25 mouse cellular contexts compared by ENCODE assay signal in the genomic region with DNA sequence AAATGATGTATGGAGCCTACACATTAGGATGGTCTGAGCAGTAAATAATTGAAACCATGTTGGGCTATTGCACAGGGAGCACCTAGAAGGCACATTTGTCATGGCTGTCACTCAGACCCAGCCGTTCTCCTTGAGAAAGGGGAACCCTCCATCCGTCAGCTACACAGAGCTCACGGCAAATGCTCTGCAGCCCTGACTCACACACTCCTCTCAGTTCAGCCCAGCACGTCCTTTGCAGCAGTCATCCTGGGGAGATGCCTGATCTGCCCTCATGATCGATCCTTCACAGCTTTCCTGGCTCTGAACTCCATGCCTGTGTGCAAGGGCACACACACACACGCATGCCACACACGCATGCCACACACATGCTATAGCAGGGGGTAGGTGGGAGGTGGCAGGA. TPM values are rescaled to one million over a fixed set of nuclear protein-coding genes. Genes with fewer than 3 reads are reported as not detected.
DNase-seq lines count a peak whose midpoint lies in the region; ATAC-seq lines count a peak whose summit lies in the region.
"Had no signal": no experiment of that assay in that cellular context is flagged by ENCODE, and none has a peak within 500 bp of the region (broad histone marks: within the 10 kb centered on the region; RNA-seq: fewer than 3 reads in every experiment).

No protein-coding gene starts in this region.

- H3K4me3 ChIP-seq in hindbrain, embryonic 13.5 days = no peak overlapping the region
- no peak overlapping the region for H3K4me3 ChIP-seq in hindbrain, embryonic 10.5 days
- H3K4me3 ChIP-seq in midbrain, embryonic 16.5 days (ENCODE audit: low read depth, low read length) = no peak overlapping the region
- no peak overlapping the region for H3K4me3 ChIP-seq in midbrain, embryonic 13.5 days (replicated peaks)
- no peak overlapping the region for H3K4me3 ChIP-seq in neural tube, embryonic 14.5 days (ENCODE audit: low read depth, low read length)
- H3K4me3 ChIP-seq: embryonic facial prominence, embryonic 15.5 days; forebrain, embryonic 10.5 days; heart, embryonic 12.5 days; limb, embryonic 13.5 days; neural tube, embryonic 12.5 days; stomach, embryonic 15.5 days had no signal

- H3K27ac ChIP-seq in hindbrain, embryonic 13.5 days = 0 out of 2 replicates have a peak overlapping the region, but pooled peaks have one; percentile 58
- no peak overlapping the region for H3K27ac ChIP-seq in hindbrain, embryonic 10.5 days
- no peak overlapping the region for H3K27ac ChIP-seq in midbrain, embryonic 16.5 days (ENCODE audit: low read length)
- H3K27ac ChIP-seq in midbrain, embryonic 13.5 days = no peak overlapping the region
- no peak overlapping the region for H3K27ac ChIP-seq in neural tube, embryonic 14.5 days (ENCODE audit: low read depth, low read length)
- H3K27ac ChIP-seq: embryonic facial prominence, embryonic 15.5 days; forebrain, embryonic 10.5 days; kidney, postnatal 0 days; limb, embryonic 13.5 days; liver, embryonic 14.5 days; neural tube, embryonic 12.5 days; stomach, embryonic 15.5 days had no signal

- no peak for ATAC-seq in hindbrain, embryonic 13.5 days (ENCODE audit: low FRiP score)
- no peak for ATAC-seq in midbrain, embryonic 16.5 days
- no peak for ATAC-seq in midbrain, embryonic 13.5 days
- ATAC-seq in neural tube, embryonic 14.5 days (ENCODE audit: low read depth) = no peak
- ATAC-seq: CD4-positive, CD25-positive, alpha-beta regulatory T cell, adult 4 months had no signal

- WGBS in hindbrain, embryonic 13.5 days = 59% methylated on average over 7 of the region's 7 CpGs
- WGBS in hindbrain, embryonic 10.5 days = 71% methylated on average over 7 of the region's 7 CpGs
- WGBS in midbrain, embryonic 16.5 days = 67% methylated on average over 7 of the region's 7 CpGs
- 73% methylated on average over 7 of the region's 7 CpGs for WGBS in midbrain, embryonic 13.5 days
- WGBS in neural tube, embryonic 14.5 days = 63% methylated on average over 7 of the region's 7 CpGs

- H3K27me3 ChIP-seq in hindbrain, embryonic 13.5 days = peaks cover 24% of the 10 kb centered on the region
- H3K27me3 ChIP-seq in hindbrain, embryonic 10.5 days (ENCODE audit: insufficient read depth, poor library complexity, severe bottlenecking) = peaks cover 41% of the 10 kb centered on the region
- no peaks in the 10 kb centered on the region for H3K27me3 ChIP-seq in midbrain, embryonic 16.5 days (ENCODE audit: control insufficient read depth, insufficient read depth, low read depth, low read length)
- H3K27me3 ChIP-seq in midbrain, embryonic 13.5 days = peaks cover 13% of the 10 kb centered on the region; the same call in 1 of the 2 replicates
- no peaks in the 10 kb centered on the region for H3K27me3 ChIP-seq in neural tube, embryonic 14.5 days (ENCODE audit: control insufficient read depth, insufficient read depth, low read length)

- H3K9me3 ChIP-seq in hindbrain, embryonic 13.5 days = no peaks in the 10 kb centered on the region
- no peaks in the 10 kb centered on the region for H3K9me3 ChIP-seq in hindbrain, embryonic 10.5 days
- no peaks in the 10 kb centered on the region for H3K9me3 ChIP-seq in midbrain, embryonic 16.5 days (replicated peaks; ENCODE audit: control insufficient read depth, low read length, poor library complexity, severe bottlenecking)
- no peaks in the 10 kb centered on the region for H3K9me3 ChIP-seq in midbrain, embryonic 13.5 days
- no peaks in the 10 kb centered on the region for H3K9me3 ChIP-seq in neural tube, embryonic 14.5 days (ENCODE audit: control insufficient read depth, low read length)
- H3K9me3 ChIP-seq: embryonic facial prominence, embryonic 15.5 days; forebrain, embryonic 10.5 days; G1E; heart, embryonic 12.5 days; limb, embryonic 13.5 days; neural tube, embryonic 12.5 days; stomach, embryonic 15.5 days had no signal

- 0 out of 2 replicates have a peak, but pooled peaks cover 3% of the 10 kb centered on the region for H3K36me3 ChIP-seq in hindbrain, embryonic 13.5 days
- no peaks in the 10 kb centered on the region for H3K36me3 ChIP-seq in hindbrain, embryonic 10.5 days
- 0 out of 2 replicates have a peak, but pooled peaks cover under 1% of the 10 kb centered on the region for H3K36me3 ChIP-seq in midbrain, embryonic 16.5 days (ENCODE audit: control insufficient read depth, insufficient read depth, low read length)
- no peaks in the 10 kb centered on the region; the same call in 1 of the 2 replicates for H3K36me3 ChIP-seq in midbrain, embryonic 13.5 days
- no peaks in the 10 kb centered on the region for H3K36me3 ChIP-seq in neural tube, embryonic 14.5 days (ENCODE audit: control insufficient read depth, insufficient read depth, low read length)
- H3K36me3 ChIP-seq: embryonic facial prominence, embryonic 15.5 days; forebrain, embryonic 10.5 days; G1E; heart, embryonic 12.5 days; limb, embryonic 13.5 days; neural tube, embryonic 12.5 days; stomach, embryonic 15.5 days had no signal

- H3K4me2 ChIP-seq in hindbrain, embryonic 13.5 days = peak overlapping the region; percentile 11; the same call in 1 of the 2 replicates
- no peak overlapping the region for H3K4me2 ChIP-seq in midbrain, embryonic 16.5 days (ENCODE audit: low read length)
- no peak overlapping the region for H3K4me2 ChIP-seq in midbrain, embryonic 13.5 days (replicated peaks)
- H3K4me2 ChIP-seq in neural tube, embryonic 14.5 days (ENCODE audit: low read depth, low read length) = peak overlapping the region; percentile 16; the same call in 1 of the 2 replicates
- H3K4me2 ChIP-seq: embryonic facial prominence, embryonic 15.5 days; heart, embryonic 12.5 days; limb, embryonic 13.5 days; neural tube, embryonic 12.5 days; stomach, embryonic 15.5 days had no signal

- peaks cover 36% of the 10 kb centered on the region for H3K4me1 ChIP-seq in hindbrain, embryonic 13.5 days (replicated peaks)
- peaks cover 15% of the 10 kb centered on the region for H3K4me1 ChIP-seq in hindbrain, embryonic 10.5 days (replicated peaks)
- peaks cover 29% of the 10 kb centered on the region for H3K4me1 ChIP-seq in midbrain, embryonic 16.5 days (ENCODE audit: control insufficient read depth, insufficient read depth, low read length)
- peaks cover 21% of the 10 kb centered on the region for H3K4me1 ChIP-seq in midbrain, embryonic 13.5 days (replicated peaks)
- peaks cover 12% of the 10 kb centered on the region; the same call in 1 of the 2 replicates for H3K4me1 ChIP-seq in neural tube, embryonic 14.5 days (ENCODE audit: control insufficient read depth, insufficient read depth, low read length)

- peak; percentile 32 to 40 for DNase-seq in adrenal gland, adult (ENCODE audit: inconsistent age in 2 of 2, low spot score in 1 of 2)
- DNase-seq in adrenal gland, adult 8-10 months = no peak
- DNase-seq in hindbrain, embryonic 10.5 days (ENCODE audit: low spot score) = no peak
- no peak for DNase-seq in spleen, postnatal 4 days (ENCODE audit: low spot score in 2 of 2)
- DNase-seq: cerebellum, adult 8-10 months; gastrocnemius, postnatal 36 days; kidney, adult 11 months; retina, postnatal 1 day; spleen, adult 18-20 months had no signal

- peak overlapping the region; percentile 51; the same call in 1 of the 2 replicates for H3K9ac ChIP-seq in hindbrain, embryonic 13.5 days
- H3K9ac ChIP-seq in midbrain, embryonic 16.5 days (ENCODE audit: low read depth, low read length) = 0 out of 2 replicates have a peak overlapping the region, but pooled peaks have one; percentile 16
- H3K9ac ChIP-seq in midbrain, embryonic 13.5 days (replicated peaks) = no peak overlapping the region
- H3K9ac ChIP-seq in neural tube, embryonic 14.5 days (replicated peaks; ENCODE audit: low read depth, low read length) = no peak overlapping the region
- H3K9ac ChIP-seq: embryonic facial prominence, embryonic 15.5 days; heart, embryonic 12.5 days; limb, embryonic 13.5 days; liver, embryonic 14.5 days; neural tube, embryonic 12.5 days; stomach, embryonic 15.5 days had no signal

RNA-seq across cellular contexts. Expression of a gene that starts 3.1 kb away (rescaled TPM):
- total RNA-seq in adrenal gland, adult 8-10 months (2022) = 10 to 100 TPM; 12.5 to 39.1 (median 22.8) TPM
- 14.1 and 16.6 TPM in 2 replicates for polyA plus RNA-seq in hindbrain, embryonic 13.5 days (2015; fragmentation: Nextera tagmentation; extraction: Ambion mirVana)
- polyA plus RNA-seq in hindbrain, embryonic 10.5 days (2016; fragmentation: Nextera tagmentation; extraction: Ambion mirVana) = 1.0 and 2.6 TPM in 2 replicates
- polyA plus RNA-seq in midbrain, embryonic 16.5 days (2015; fragmentation: Nextera tagmentation; extraction: Ambion mirVana) = 19.0 and 21.6 TPM in 2 replicates
- 9.4 and 12.6 TPM in 2 replicates for polyA plus RNA-seq in midbrain, embryonic 13.5 days (2015; fragmentation: Nextera tagmentation; extraction: Ambion mirVana)
- 29.7 and 33.1 TPM in 2 replicates for polyA plus RNA-seq in neural tube, embryonic 14.5 days (2014; fragmentation: Nextera tagmentation; extraction: Ambion mirVana)
- polyA plus RNA-seq: CD4-positive, CD25-positive, alpha-beta regulatory T cell, adult 4 months; G1E had no signal

RNA-seq across cellular contexts. Expression of a gene that starts 39.0 kb away (rescaled TPM):
- under 1 TPM in 1 of 4 experiments, not detected in 3; 0.17 TPM for total RNA-seq in adrenal gland, adult 8-10 months (2022)
- polyA plus RNA-seq in hindbrain, embryonic 13.5 days (2015; fragmentation: Nextera tagmentation; extraction: Ambion mirVana) = 0.19 TPM in 1 of 2 replicates, not detected in the other
- polyA plus RNA-seq in hindbrain, embryonic 10.5 days (2016; fragmentation: Nextera tagmentation; extraction: Ambion mirVana) = not detected in 2 replicates
- 0.34 and 0.36 TPM in 2 replicates for polyA plus RNA-seq in midbrain, embryonic 16.5 days (2015; fragmentation: Nextera tagmentation; extraction: Ambion mirVana)
- polyA plus RNA-seq in midbrain, embryonic 13.5 days (2015; fragmentation: Nextera tagmentation; extraction: Ambion mirVana) = not detected in 2 replicates
- 0.15 and 0.40 TPM in 2 replicates for polyA plus RNA-seq in neural tube, embryonic 14.5 days (2014; fragmentation: Nextera tagmentation; extraction: Ambion mirVana)
- total RNA-seq: G1E; gastrocnemius, postnatal 36 days; heart, postnatal 25 days had no signal
- polyA plus RNA-seq: CD4-positive, CD25-positive, alpha-beta regulatory T cell, adult 4 months; embryonic facial prominence, embryonic 15.5 days; forebrain, embryonic 10.5 days; G1E; heart, embryonic 12.5 days; kidney, postnatal 0 days; limb, embryonic 13.5 days; liver, embryonic 14.5 days; lung, embryonic 16.5 days; stomach, embryonic 15.5 days had no signal

RNA-seq across cellular contexts. Expression of a gene that starts 56.9 kb away (rescaled TPM):
- 1 to 10 TPM; 1.1 to 1.8 (median 1.3) TPM for total RNA-seq in adrenal gland, adult 8-10 months (2022)
- polyA plus RNA-seq in hindbrain, embryonic 13.5 days (2015; fragmentation: Nextera tagmentation; extraction: Ambion mirVana) = 0.54 and 0.90 TPM in 2 replicates
- 0.67 and 0.97 TPM in 2 replicates for polyA plus RNA-seq in hindbrain, embryonic 10.5 days (2016; fragmentation: Nextera tagmentation; extraction: Ambion mirVana)
- 0.98 and 1.1 TPM in 2 replicates for polyA plus RNA-seq in midbrain, embryonic 16.5 days (2015; fragmentation: Nextera tagmentation; extraction: Ambion mirVana)
- 0.61 and 0.62 TPM in 2 replicates for polyA plus RNA-seq in midbrain, embryonic 13.5 days (2015; fragmentation: Nextera tagmentation; extraction: Ambion mirVana)
- 0.72 and 1.1 TPM in 2 replicates for polyA plus RNA-seq in neural tube, embryonic 14.5 days (2014; fragmentation: Nextera tagmentation; extraction: Ambion mirVana)
- total RNA-seq: G1E had no signal

Comparison
In these comparisons a context has a peak if more than half of its experiments do, and no peak if none do; other contexts are left out.
1. DNase-seq: peak in adrenal gland, adult (2 of 2); none in adrenal gland, adult 8-10 months (single experiment), hindbrain, embryonic 10.5 days (single experiment) and spleen, postnatal 4 days (0 of 2).
2. H3K9ac ChIP-seq: peak in hindbrain, embryonic 13.5 days (single experiment) and midbrain, embryonic 16.5 days (single experiment); none in midbrain, embryonic 13.5 days (single experiment) and neural tube, embryonic 14.5 days (single experiment).
3. H3K4me2 ChIP-seq: peak in hindbrain, embryonic 13.5 days (single experiment) and neural tube, embryonic 14.5 days (single experiment); none in midbrain, embryonic 16.5 days (single experiment) and midbrain, embryonic 13.5 days (single experiment).